In the genomic region with DNA sequence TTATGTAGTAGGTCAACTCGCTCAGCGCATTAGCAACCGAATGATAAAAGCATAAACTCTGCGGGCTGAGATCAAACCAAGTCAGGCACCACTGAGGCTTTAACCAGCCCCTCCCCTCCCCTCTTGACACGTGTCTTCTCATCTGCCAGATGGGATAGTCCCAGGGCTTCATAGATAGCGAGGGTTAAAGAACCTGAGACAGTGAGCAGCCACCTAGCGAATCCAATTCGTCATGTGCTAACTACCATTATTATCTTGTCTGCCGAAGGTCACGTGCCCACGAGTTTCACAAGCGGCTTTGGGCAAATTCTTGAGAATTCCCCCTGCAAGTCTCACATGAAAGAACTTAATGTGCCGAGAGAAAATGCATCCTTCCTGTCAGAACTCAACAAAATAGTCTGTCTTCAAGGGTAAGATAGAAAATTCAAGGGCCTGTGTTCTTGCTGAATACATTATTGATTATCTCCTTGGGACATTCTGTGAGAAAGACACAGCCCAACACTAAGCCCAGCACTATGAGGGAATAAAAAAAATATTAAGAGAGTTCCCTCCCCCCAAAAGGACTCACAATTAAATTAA, we compare ENCODE assay signal across 14 mouse cellular contexts. TPM values are rescaled to one million over a fixed set of nuclear protein-coding genes. Genes with fewer than 3 reads are reported as not detected.
DNase-seq lines count a peak whose midpoint lies in the region; ATAC-seq and TF ChIP-seq lines count a peak whose summit lies in the region.
"Had no signal": no experiment of that assay in that cellular context is flagged by ENCODE, and none has a peak within 500 bp of the region (broad histone marks: within the 10 kb centered on the region; RNA-seq: fewer than 3 reads in every experiment).

No protein-coding gene starts in this region.

- H3K4me3 ChIP-seq in midbrain, embryonic 15.5 days, result no peak overlapping the region
- H3K4me3 ChIP-seq in midbrain, embryonic 13.5 days (replicated peaks), result no peak overlapping the region
- H3K4me3 ChIP-seq in CH12.LX (replicated peaks in 1 of 3; ENCODE audit: low read depth in 2 of 3, low read length in 2 of 3, poor library complexity in 1 of 3), result no peak overlapping the region
- no peak overlapping the region for H3K4me3 ChIP-seq in hindbrain, embryonic 13.5 days
- H3K4me3 ChIP-seq in neural tube, embryonic 13.5 days, result no peak overlapping the region
- H3K4me3 ChIP-seq: midbrain, embryonic 12.5 days had no signal

- 0 out of 2 replicates have a peak overlapping the region, but pooled peaks have one; percentile 85 for H3K4me2 ChIP-seq in midbrain, embryonic 15.5 days
- no peak overlapping the region for H3K4me2 ChIP-seq in midbrain, embryonic 13.5 days (replicated peaks)
- H3K4me2 ChIP-seq in CH12.LX (ENCODE audit: insufficient read depth, low read depth, poor library complexity, severe bottlenecking), result peak overlapping the region; percentile 48
- peak overlapping the region; percentile 94; the same call in 1 of the 2 replicates for H3K4me2 ChIP-seq in hindbrain, embryonic 13.5 days
- peak overlapping the region; percentile 90 for H3K4me2 ChIP-seq in neural tube, embryonic 13.5 days

- H3K9ac ChIP-seq in midbrain, embryonic 15.5 days, result no peak overlapping the region
- no peak overlapping the region for H3K9ac ChIP-seq in midbrain, embryonic 13.5 days (replicated peaks)
- no peak overlapping the region for H3K9ac ChIP-seq in CH12.LX (ENCODE audit: insufficient read depth, low read depth)
- H3K9ac ChIP-seq in hindbrain, embryonic 13.5 days, result no peak overlapping the region
- no peak overlapping the region for H3K9ac ChIP-seq in neural tube, embryonic 13.5 days
- H3K9ac ChIP-seq: limb, embryonic 13.5 days; midbrain, embryonic 12.5 days had no signal

- in situ Hi-C loops in CH12.LX (cut with MboI; ENCODE audit: low pct_ligation_motif_present, low pct_unique_long_range_greater_than_20kb, low sequenced_read_pairs), result loop anchor here (25.0 kb wide), 1 partner anchor 517 kb away; a partner anchor contains a TSS

- no peak for TF ChIP-seq RAD21 in CH12.LX (IDR thresholded peaks at IDR 0.05; ENCODE audit: low read depth, low read length)

- peaks cover 34% of the 10 kb centered on the region for H3K79me2 ChIP-seq in CH12.LX (replicated peaks; ENCODE audit: control insufficient read depth, extremely low read depth, insufficient read depth, poor library complexity, severe bottlenecking)

- no peak for ATAC-seq in midbrain, embryonic 15.5 days (replicated peaks)
- no peak for ATAC-seq in midbrain, embryonic 13.5 days
- no peak for ATAC-seq in hindbrain, embryonic 13.5 days (ENCODE audit: low FRiP score)
- ATAC-seq in neural tube, embryonic 13.5 days (ENCODE audit: low read depth), result no peak

- TF ChIP-seq CTCF in CH12.LX (conservative IDR thresholded peaks at IDR 0.05 in 1 of 2, IDR thresholded peaks at IDR 0.05 in 1 of 2; ENCODE audit: low read depth in 2 of 2, low read length in 2 of 2), result peak in 1 of 2 experiments; percentile 38; a peak in 2 of 4 replicates

- no peaks in the 10 kb centered on the region for H3K27me3 ChIP-seq in midbrain, embryonic 15.5 days (replicated peaks)
- no peaks in the 10 kb centered on the region for H3K27me3 ChIP-seq in midbrain, embryonic 13.5 days
- no peaks in the 10 kb centered on the region for H3K27me3 ChIP-seq in CH12.LX (replicated peaks)
- no peaks in the 10 kb centered on the region for H3K27me3 ChIP-seq in hindbrain, embryonic 13.5 days
- no peaks in the 10 kb centered on the region for H3K27me3 ChIP-seq in neural tube, embryonic 13.5 days
- H3K27me3 ChIP-seq: limb, embryonic 13.5 days; midbrain, embryonic 12.5 days had no signal

- DNase-seq in CH12.LX (ENCODE audit: extremely low read depth), result peak; percentile 91
- DNase-seq in layer of hippocampus, adult 8-10 months (ENCODE audit: low spot score in 2 of 2), result no peak
- DNase-seq in left cerebral cortex, adult 9 months (ENCODE audit: low spot score in 2 of 2), result no peak
- DNase-seq: cerebellum, postnatal 14 days; heart, postnatal 4 days; layer of hippocampus, postnatal 36 days; lung, postnatal 10 days had no signal

- TF ChIP-seq EP300 in CH12.LX (IDR thresholded peaks at IDR 0.05; ENCODE audit: low read length), result no peak

- H3K36me3 ChIP-seq in midbrain, embryonic 15.5 days (replicated peaks), result peaks cover 16% of the 10 kb centered on the region; the same call in 1 of the 2 replicates
- H3K36me3 ChIP-seq in midbrain, embryonic 13.5 days, result peaks cover 20% of the 10 kb centered on the region
- H3K36me3 ChIP-seq in CH12.LX (replicated peaks in 1 of 2; ENCODE audit: control insufficient read depth in 1 of 2, insufficient read depth in 1 of 2, low read length in 1 of 2), result peaks cover 21 to 24% of the 10 kb centered on the region in 2 experiments
- peaks cover 20% of the 10 kb centered on the region for H3K36me3 ChIP-seq in hindbrain, embryonic 13.5 days
- peaks cover 20% of the 10 kb centered on the region for H3K36me3 ChIP-seq in neural tube, embryonic 13.5 days

- no peak overlapping the region for H3K27ac ChIP-seq in midbrain, embryonic 15.5 days
- H3K27ac ChIP-seq in midbrain, embryonic 13.5 days, result no peak overlapping the region
- no peak overlapping the region for H3K27ac ChIP-seq in CH12.LX (ENCODE audit: insufficient read depth, low read depth)
- H3K27ac ChIP-seq in hindbrain, embryonic 13.5 days, result peak overlapping the region; percentile 53; the same call in 1 of the 2 replicates
- H3K27ac ChIP-seq in neural tube, embryonic 13.5 days (replicated peaks), result peak overlapping the region; percentile 38
- H3K27ac ChIP-seq: kidney, postnatal 0 days; limb, embryonic 13.5 days had no signal

- H3K4me1 ChIP-seq in midbrain, embryonic 15.5 days, result peaks cover 30% of the 10 kb centered on the region
- H3K4me1 ChIP-seq in midbrain, embryonic 13.5 days (replicated peaks), result peaks cover 44% of the 10 kb centered on the region
- peaks cover 34 to 58% of the 10 kb centered on the region in 2 experiments for H3K4me1 ChIP-seq in CH12.LX (ENCODE audit: control insufficient read depth in 1 of 2, insufficient read depth in 2 of 2)
- H3K4me1 ChIP-seq in hindbrain, embryonic 13.5 days (replicated peaks), result peaks cover 60% of the 10 kb centered on the region
- H3K4me1 ChIP-seq in neural tube, embryonic 13.5 days (replicated peaks), result peaks cover 59% of the 10 kb centered on the region

- dilution Hi-C loops in CH12.LX (cut with MboI; ENCODE audit: extremely low pct_ligation_motif_present, extremely low pct_unique_long_range_greater_than_20kb, low sequenced_read_pairs), result no loop called here

- no peaks in the 10 kb centered on the region for H3K9me3 ChIP-seq in midbrain, embryonic 15.5 days
- no peaks in the 10 kb centered on the region for H3K9me3 ChIP-seq in midbrain, embryonic 13.5 days
- H3K9me3 ChIP-seq in CH12.LX (replicated peaks; ENCODE audit: low read length), result no peaks in the 10 kb centered on the region
- H3K9me3 ChIP-seq in hindbrain, embryonic 13.5 days, result no peaks in the 10 kb centered on the region
- H3K9me3 ChIP-seq in neural tube, embryonic 13.5 days, result no peaks in the 10 kb centered on the region
- H3K9me3 ChIP-seq: limb, embryonic 13.5 days; midbrain, embryonic 12.5 days had no signal

- WGBS in midbrain, embryonic 15.5 days, result 53% methylated on average over 13 of the region's 13 CpGs
- WGBS in midbrain, embryonic 13.5 days, result 63% methylated on average over 13 of the region's 13 CpGs
- 41% methylated on average over 13 of the region's 13 CpGs for WGBS in hindbrain, embryonic 13.5 days
- 40% methylated on average over 13 of the region's 13 CpGs for WGBS in neural tube, embryonic 13.5 days

- TF ChIP-seq POLR2A in CH12.LX (IDR thresholded peaks at IDR 0.05; ENCODE audit: low read depth, low read length), result no peak

TF ChIP-seq in CH12.LX, 34 proteins besides CTCF, POLR2A, EP300 and RAD21 (continues in another document):
- TF ChIP-seq CHD2 (IDR thresholded peaks at IDR 0.05; ENCODE audit: low read length) (0 out of 2 replicates have a peak, but pooled peaks have one; percentile 12), ELF1 (IDR thresholded peaks at IDR 0.05; ENCODE audit: low read depth, low read length) (peak; percentile 24; the same call in 1 of the 2 replicates), MYC (IDR thresholded peaks at IDR 0.05; ENCODE audit: low read depth, low read length) (peak; percentile 97), JUND (conservative IDR thresholded peaks at IDR 0.05; ENCODE audit: low read depth, low read length) (no peak), CHD1 (IDR thresholded peaks at IDR 0.05; ENCODE audit: low read depth, low read length) (0 out of 2 replicates have a peak, but pooled peaks have one; percentile 45)

RNA-seq across cellular contexts. Expression of a gene that starts 15.8 kb away (rescaled TPM):
- polyA plus RNA-seq in midbrain, embryonic 15.5 days (2015; fragmentation: Nextera tagmentation; extraction: Ambion mirVana), result 23.3 and 24.4 TPM in 2 replicates
- 8.8 TPM in 2 replicates for polyA plus RNA-seq in midbrain, embryonic 13.5 days (2015; fragmentation: Nextera tagmentation; extraction: Ambion mirVana)
- total RNA-seq in CH12.LX (2012; rRNA removed), result not detected in 2 replicates
- not detected in 2 replicates for total RNA-seq in CH12.LX (2014; rRNA removed)
- 0.11 TPM in 1 of 2 replicates, not detected in the other for polyA plus RNA-seq in CH12.LX (2012; ENCODE audit: insufficient read length, low read depth)
- 16.4 and 18.1 TPM in 2 replicates for polyA plus RNA-seq in hindbrain, embryonic 13.5 days (2015; fragmentation: Nextera tagmentation; extraction: Ambion mirVana)
- polyA plus RNA-seq in neural tube, embryonic 13.5 days (2015; fragmentation: Nextera tagmentation; extraction: Ambion mirVana), result 16.1 and 17.2 TPM in 2 replicates
- 10 to 100 TPM; 57.2 to 76.1 (median 63.0) TPM for total RNA-seq in layer of hippocampus, adult 8-10 months (2022)

RNA-seq across cellular contexts. Expression of a gene that starts 16.5 kb away (rescaled TPM):
- 1.5 and 3.0 TPM in 2 replicates for polyA plus RNA-seq in midbrain, embryonic 15.5 days (2015; fragmentation: Nextera tagmentation; extraction: Ambion mirVana)
- polyA plus RNA-seq in midbrain, embryonic 13.5 days (2015; fragmentation: Nextera tagmentation; extraction: Ambion mirVana), result 1.0 and 1.2 TPM in 2 replicates
- total RNA-seq in CH12.LX (2012; rRNA removed), result not detected in 2 replicates
- total RNA-seq in CH12.LX (2014; rRNA removed), result not detected in 2 replicates
- polyA plus RNA-seq in CH12.LX (2012; ENCODE audit: insufficient read length, low read depth), result not detected in 2 replicates
- polyA plus RNA-seq in hindbrain, embryonic 13.5 days (2015; fragmentation: Nextera tagmentation; extraction: Ambion mirVana), result 1.2 and 1.4 TPM in 2 replicates
- polyA plus RNA-seq in neural tube, embryonic 13.5 days (2015; fragmentation: Nextera tagmentation; extraction: Ambion mirVana), result 1.9 and 2.3 TPM in 2 replicates
- total RNA-seq in layer of hippocampus, adult 8-10 months (2022), result 1 to 10 TPM; 4.8 to 8.5 (median 5.8) TPM

RNA-seq across cellular contexts. Expression of a gene that starts 43.1 kb away (rescaled TPM):
- polyA plus RNA-seq in midbrain, embryonic 15.5 days (2015; fragmentation: Nextera tagmentation; extraction: Ambion mirVana), result 0.83 TPM in 2 replicates
- polyA plus RNA-seq in midbrain, embryonic 13.5 days (2015; fragmentation: Nextera tagmentation; extraction: Ambion mirVana), result 0.76 and 0.77 TPM in 2 replicates
- total RNA-seq in CH12.LX (2012; rRNA removed), result 8.5 and 12.1 TPM in 2 replicates
- 3.1 and 3.4 TPM in 2 replicates for total RNA-seq in CH12.LX (2014; rRNA removed)
- polyA plus RNA-seq in CH12.LX (2012; ENCODE audit: insufficient read length, low read depth), result 11.8 and 14.7 TPM in 2 replicates
- 1.8 and 2.1 TPM in 2 replicates for polyA plus RNA-seq in hindbrain, embryonic 13.5 days (2015; fragmentation: Nextera tagmentation; extraction: Ambion mirVana)
- polyA plus RNA-seq in neural tube, embryonic 13.5 days (2015; fragmentation: Nextera tagmentation; extraction: Ambion mirVana), result 3.7 TPM in 2 replicates
- total RNA-seq in layer of hippocampus, adult 8-10 months (2022), result 1 to 10 TPM; 1.1 to 2.5 (median 1.8) TPM

Comparison
In these comparisons a context has a peak if more than half of its experiments do, and no peak if none do; other contexts are left out.
1. H3K27ac ChIP-seq: peak in hindbrain, embryonic 13.5 days (single experiment) and neural tube, embryonic 13.5 days (single experiment); none in midbrain, embryonic 15.5 days (single experiment), midbrain, embryonic 13.5 days (single experiment) and CH12.LX (single experiment).